Mouse (Mus musculus): Measurements from ENCODE around the gene Ap2a1.
A peak's percentile ranks its signal among the peaks of the same experiment; 100 is the strongest.

Ap2a1 gene

GRCm38 (mm10) chr7:44929204-44930151 lies at the start of gene Ap2a1:
Ap2a1 (minus strand) TSS chr7:44929496.
- peak; percentile 100 for DNase-seq

GRCm38 (mm10) chr7:44978300-44978699 lies 49.0 kb upstream of the Ap2a1 start:
- peak; percentile 37 for DNase-seq

GRCm38 (mm10) chr7:44975117-44975419 lies 45.8 kb upstream of the Ap2a1 start:
- peak; percentile 49 for DNase-seq

GRCm38 (mm10) chr7:44974383-44975116 lies 45.3 kb upstream of the Ap2a1 start, which contains the start of gene Cpt1c:
Cpt1c (minus strand) TSS chr7:44974851.
- DNase-seq = peak; percentile 91

DNA sequence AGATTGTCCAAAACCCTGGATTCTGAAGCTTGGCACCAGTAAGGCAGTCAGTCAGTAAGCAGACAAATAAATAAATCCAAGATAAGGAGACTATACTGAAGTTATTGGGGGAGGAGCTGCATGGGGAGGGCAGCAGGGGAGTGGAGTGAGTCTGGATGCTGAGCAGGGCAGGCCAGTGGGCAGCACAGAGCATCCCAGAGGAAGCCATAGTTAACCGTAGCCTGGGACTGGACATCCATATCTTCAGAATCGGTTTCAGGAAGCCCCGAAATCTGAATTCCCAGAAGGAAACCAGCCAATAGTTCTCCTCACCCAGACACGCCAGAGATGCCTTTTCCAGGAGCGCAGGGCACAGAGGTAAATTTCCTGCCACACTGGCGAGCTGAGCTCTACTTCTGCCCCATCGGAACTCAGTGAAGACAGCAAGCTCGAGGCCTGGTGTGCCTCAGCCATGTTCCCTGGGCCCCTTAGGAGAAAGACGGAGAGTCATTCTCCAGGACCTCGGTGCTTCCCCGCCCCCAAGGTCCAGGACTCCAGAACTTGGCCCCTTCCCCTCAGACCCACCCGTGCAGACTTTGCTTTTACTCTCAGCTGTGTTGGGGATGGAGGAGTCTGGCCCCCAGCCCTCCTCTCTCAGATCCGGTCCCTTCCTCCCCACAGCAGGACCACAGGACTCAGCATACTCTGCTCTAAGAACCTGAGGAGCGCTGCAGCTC lies 44.3 kb upstream of the Ap2a1 start:
- peak; percentile 61 for DNase-seq

GRCm38 (mm10) chr7:44971142-44971541 lies 41.8 kb upstream of the Ap2a1 start:
- peak; percentile 38 for DNase-seq

GRCm38 (mm10) chr7:44970231-44970691 lies 41.0 kb upstream of the Ap2a1 start:
- peak; percentile 89 for DNase-seq

DNA sequence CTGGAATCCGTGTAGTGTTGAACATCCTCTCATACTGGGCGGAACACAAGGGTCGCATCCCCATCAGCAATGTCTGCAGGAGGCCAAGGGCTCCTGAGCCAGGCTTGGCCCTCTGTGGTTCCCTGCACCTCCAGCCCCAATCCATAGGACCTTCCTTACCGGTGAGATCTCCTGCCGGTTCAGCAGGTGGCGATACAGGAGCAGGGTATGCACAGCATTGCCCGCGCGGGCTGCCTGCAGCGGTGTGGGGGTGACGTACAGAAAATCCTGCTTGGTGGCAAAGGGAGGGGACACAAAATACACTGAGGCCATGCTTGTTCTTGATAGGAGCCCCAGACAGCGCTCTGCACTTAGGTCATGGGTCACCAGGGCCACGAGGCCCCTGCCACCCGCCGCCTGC lies 37.3 kb upstream of the Ap2a1 start:
- DNase-seq = no peak

DNA sequence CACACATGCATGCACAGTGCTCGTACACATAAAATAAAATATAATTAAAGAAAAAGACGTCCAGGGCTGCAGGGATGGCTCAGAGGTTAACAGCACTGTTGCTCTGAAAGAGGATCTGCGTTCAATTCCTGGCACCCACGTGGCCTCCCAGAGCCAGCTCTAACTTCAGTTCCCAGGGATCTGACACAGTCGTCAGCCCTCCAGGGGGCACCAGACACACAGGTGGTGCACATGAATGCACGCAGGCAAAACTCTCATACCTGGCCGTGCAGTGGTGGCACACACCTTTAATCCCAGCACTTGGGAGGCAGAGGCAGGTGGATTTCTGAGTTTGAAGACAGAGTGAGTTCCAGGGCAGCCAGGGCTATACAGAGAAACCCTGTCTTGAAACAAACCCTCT lies 36.7 kb upstream of the Ap2a1 start:
- DNase-seq = no peak

DNA sequence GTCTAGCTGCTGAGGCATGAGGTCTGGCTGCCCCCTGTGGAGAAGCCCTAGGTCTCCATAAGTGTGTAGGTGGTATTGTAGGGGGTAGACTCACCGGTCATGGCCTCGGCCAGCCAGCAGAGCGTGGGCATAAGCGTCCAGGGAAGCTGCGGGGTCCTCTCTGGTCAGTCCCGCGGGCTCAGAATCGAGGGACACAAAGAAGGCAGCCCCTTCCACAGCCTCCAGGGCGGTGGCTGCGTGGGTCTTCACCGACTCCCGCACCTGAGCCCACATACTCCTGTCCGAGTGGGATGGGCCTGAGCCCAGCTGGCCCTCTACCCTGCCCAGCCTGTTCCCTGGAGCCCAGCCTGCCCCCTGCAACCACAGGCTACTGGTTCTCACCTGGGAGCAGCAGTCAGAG lies 35.7 kb upstream of the Ap2a1 start:
- peak; percentile 28 for DNase-seq

DNA sequence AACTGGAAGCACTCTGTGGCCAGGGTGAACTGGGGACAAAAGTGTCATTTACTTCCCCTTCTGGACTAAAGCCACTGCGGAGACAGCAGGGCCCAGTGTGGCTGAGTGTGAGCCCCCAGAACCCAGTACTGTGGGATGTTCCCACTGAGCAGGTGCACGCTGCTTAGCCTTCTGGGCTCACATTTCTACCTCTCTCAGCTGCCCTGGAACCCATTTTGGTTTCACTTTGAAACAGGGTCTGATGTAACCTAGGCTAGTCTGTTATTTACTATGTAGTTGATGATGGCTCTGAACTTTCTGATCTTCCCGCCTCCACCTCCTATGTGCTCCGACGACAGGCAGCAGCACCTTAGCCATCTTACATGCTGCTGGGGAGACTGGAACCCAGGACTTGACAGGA lies 33.5 kb upstream of the Ap2a1 start:
- DNase-seq = no peak

- no peak for DNase-seq
Observed at GRCm38 (mm10) chr7:44962337-44962736, 33.0 kb upstream of the Ap2a1 start.

- DNase-seq = no peak
Observed at GRCm38 (mm10) chr7:44960512-44960910, 31.2 kb upstream of the Ap2a1 start.

- DNase-seq = peak; percentile 17
Observed at GRCm38 (mm10) chr7:44959874-44960511, 30.7 kb upstream of the Ap2a1 start.

- DNase-seq = peak; percentile 17
Observed at GRCm38 (mm10) chr7:44959281-44959680, 30.0 kb upstream of the Ap2a1 start.

DNA sequence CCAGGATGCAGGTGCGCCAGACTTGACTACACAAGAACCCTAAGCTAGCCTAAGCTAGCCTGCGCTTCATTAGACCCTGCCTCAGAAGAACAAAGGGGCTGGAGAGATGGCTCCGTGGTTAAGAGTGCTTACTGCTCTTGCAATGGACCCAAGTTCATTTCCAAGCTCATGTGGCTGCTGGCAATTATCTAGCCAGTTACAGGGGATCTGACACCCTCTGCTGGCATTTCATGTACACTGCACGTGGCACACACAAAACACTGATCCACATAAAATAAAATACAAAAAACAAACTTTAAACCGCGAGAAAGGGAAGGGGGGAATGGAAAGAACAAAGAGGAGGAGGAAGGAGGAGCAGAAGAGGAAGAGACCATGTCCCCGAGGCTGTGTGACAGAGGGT lies 28.9 kb upstream of the Ap2a1 start:
- DNase-seq = no peak

- no peak for DNase-seq
Observed at GRCm38 (mm10) chr7:44957183-44957835, 28.0 kb upstream of the Ap2a1 start.

DNA sequence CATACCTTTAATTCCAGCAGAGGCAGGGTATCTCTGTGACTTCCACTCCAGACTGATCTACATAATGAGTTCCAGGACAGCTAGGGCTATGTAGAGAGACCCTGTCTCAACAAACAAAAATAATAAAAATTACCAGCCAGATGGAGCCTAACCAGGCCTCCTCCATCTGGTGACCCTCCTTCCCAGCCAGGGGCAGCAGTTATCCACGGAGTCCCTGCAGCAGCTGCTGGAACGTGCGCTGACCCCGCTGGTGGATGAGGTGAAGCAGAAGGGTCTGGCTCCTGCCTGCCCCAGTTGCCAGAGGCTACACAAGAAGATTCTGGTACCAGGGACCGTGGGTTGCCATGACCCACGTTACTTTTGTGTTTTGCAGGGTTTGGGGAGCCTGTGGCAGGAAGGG lies 27.0 kb upstream of the Ap2a1 start:
- DNase-seq = no peak

DNA sequence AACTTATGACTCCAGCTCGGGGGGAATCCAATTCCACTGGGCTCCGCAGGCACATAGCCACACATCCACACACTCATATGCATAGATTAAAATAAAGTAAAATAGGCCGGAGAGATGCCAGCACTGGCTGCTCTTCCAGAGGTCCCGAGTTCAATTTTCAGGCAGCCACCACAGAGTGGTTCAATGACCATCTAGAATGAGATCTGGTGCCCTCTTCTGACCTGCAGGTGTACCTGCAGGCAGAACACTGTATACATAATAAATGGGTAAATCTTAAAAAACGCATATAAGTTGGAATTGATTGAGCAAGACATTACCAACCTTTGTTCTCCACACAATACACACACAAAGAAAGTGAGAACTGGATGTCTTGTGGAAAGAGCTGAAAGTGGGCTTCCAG lies 26.3 kb upstream of the Ap2a1 start:
- DNase-seq = no peak

GRCm38 (mm10) chr7:44954091-44954885 lies 25.0 kb upstream of the Ap2a1 start:
- DNase-seq = no peak

DNA sequence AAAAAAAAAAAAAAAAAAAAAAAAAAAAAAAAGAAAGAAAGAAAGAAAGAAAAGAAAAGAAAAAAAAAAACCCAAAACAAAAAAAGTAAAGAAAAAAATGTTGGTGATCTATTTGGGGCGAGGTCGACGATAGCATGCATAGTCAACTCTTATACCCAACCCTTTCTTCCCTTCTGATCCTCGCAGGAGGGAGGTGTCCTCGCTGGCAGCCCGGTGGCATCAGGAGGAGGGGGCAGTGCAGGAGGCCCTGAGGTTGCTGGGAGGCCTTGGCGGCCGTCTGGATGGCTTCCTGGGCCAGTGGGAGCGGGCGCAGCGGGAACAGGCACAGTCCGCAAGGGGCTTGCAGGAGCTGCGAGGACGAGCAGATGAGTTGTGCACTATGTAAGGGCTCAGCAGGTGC lies 24.3 kb upstream of the Ap2a1 start:
- no peak for DNase-seq
